23 mouse cellular contexts compared by ENCODE assay signal in genomic region chr14:61155687-61156086, GRCm38 (mm10).
"Had no signal": no experiment of that assay in that cellular context is flagged by ENCODE, and none has a peak within 500 bp of the region (broad histone marks: within the 10 kb centered on the region; RNA-seq: fewer than 3 reads in every experiment).

No protein-coding gene starts in this region.

- H3K27me3 ChIP-seq: heart, embryonic 12.5 days; hindbrain, embryonic 12.5 days; intestine, embryonic 15.5 days; limb, embryonic 12.5 days; liver, embryonic 13.5 days; liver, embryonic 15.5 days had no signal

- H3K4me2 ChIP-seq: heart, embryonic 12.5 days; hindbrain, embryonic 12.5 days; hindbrain, embryonic 14.5 days; intestine, embryonic 15.5 days; limb, embryonic 12.5 days; liver, embryonic 11.5 days; liver, embryonic 13.5 days; liver, embryonic 15.5 days had no signal

- DNase-seq: heart, postnatal 10 days; heart, postnatal 4 days; kidney, adult 18-20 months; kidney, adult 8-10 months; kidney, postnatal 10 days; kidney, postnatal 25 days; kidney, postnatal 4 days; liver; liver, embryonic 13.5 days; liver, postnatal 0 days had no signal

- H3K9me3 ChIP-seq: heart, embryonic 12.5 days; hindbrain, embryonic 10.5 days; hindbrain, embryonic 12.5 days; intestine, embryonic 15.5 days; limb, embryonic 10.5 days; limb, embryonic 12.5 days; liver, embryonic 13.5 days; liver, embryonic 15.5 days had no signal

- H3K36me3 ChIP-seq: heart, embryonic 12.5 days; hindbrain, embryonic 10.5 days; hindbrain, embryonic 12.5 days; intestine, embryonic 15.5 days; limb, embryonic 10.5 days; limb, embryonic 12.5 days; liver, embryonic 13.5 days; liver, embryonic 15.5 days had no signal

- H3K27ac ChIP-seq: hindbrain, embryonic 10.5 days; hindbrain, embryonic 12.5 days; hindbrain, embryonic 14.5 days; intestine, embryonic 15.5 days; layer of hippocampus, adult 2 months; left cerebral cortex, adult 2 months; limb, embryonic 10.5 days; limb, embryonic 12.5 days; liver, embryonic 13.5 days; liver, embryonic 15.5 days had no signal

- H3K4me3 ChIP-seq: heart, embryonic 12.5 days; hindbrain, embryonic 10.5 days; hindbrain, embryonic 12.5 days; intestine, embryonic 15.5 days; layer of hippocampus, adult 2 months; left cerebral cortex, adult 2 months; limb, embryonic 10.5 days; limb, embryonic 12.5 days; liver, embryonic 13.5 days; liver, embryonic 15.5 days had no signal

- ATAC-seq: inflammation-experienced regulatory T-cells, adult 6 months; intestine, embryonic 15.5 days; intestine, postnatal 0 days; liver, postnatal 0 days had no signal

- H3K4me1 ChIP-seq: intestine, embryonic 15.5 days; limb, embryonic 10.5 days; liver, embryonic 13.5 days; liver, embryonic 15.5 days had no signal

- H3K9ac ChIP-seq: heart, embryonic 12.5 days; hindbrain, embryonic 12.5 days; hindbrain, embryonic 14.5 days; intestine, embryonic 15.5 days; limb, embryonic 12.5 days; liver, embryonic 13.5 days; liver, embryonic 15.5 days; liver, postnatal 0 days had no signal
